Mouse (Mus musculus): ENCODE measurements around the gene Man2a2. TPM values are rescaled to one million over a fixed set of nuclear protein-coding genes. Genes with fewer than 3 reads are reported as not detected.
"Not testable (repeated sequence)": the region's sequence is repeated elsewhere in the genome, so short reads cannot be mapped to it uniquely, and the experiment has no call there.

The Man2a2 gene
- total RNA-seq, 1 experiment = 14.6 TPM

DNA sequence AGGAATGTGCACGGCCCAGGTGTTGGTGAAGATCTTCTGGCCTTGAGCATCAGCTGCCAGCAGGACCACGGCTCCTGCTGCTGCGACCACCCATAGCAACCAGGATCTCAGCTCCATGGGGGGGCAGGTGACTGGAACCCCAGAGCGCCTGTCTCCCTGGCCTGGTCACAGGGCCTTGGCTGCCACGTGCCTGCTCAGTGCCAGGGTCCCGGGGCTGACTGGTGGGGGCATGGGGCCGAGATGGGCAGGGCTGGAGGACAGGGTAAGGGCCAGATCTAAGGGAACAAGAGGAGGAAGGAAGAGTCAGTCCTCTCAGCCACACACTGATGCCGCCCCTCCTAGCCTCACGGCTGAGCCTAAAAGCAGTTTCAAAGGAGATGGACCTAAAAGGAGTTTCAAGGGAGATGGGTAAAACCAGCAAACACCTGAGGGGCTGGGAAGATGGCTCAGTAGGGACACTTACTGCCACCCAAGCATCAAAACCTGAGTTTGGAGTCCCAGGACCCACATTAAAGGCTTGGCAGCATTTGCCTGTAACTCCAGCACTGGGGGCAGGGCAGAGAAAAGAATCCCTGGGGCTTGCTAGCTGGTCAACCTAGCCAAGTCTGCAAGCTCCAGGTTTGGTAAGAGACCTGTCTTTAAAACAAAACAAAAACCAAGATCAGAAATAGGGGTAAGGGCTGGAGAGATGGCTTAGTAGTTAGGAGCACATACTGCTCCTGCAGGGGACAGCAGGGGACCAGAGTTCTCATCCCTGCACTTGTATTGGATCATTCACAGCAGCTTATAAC lies 27.7 kb upstream of the Man2a2 start:
- no peak for DNase-seq (ENCODE audit: low read depth, low spot score)
- no peak for TF ChIP-seq MAFK (IDR thresholded peaks at IDR 0.05; ENCODE audit: insufficient read depth, low read depth, low read length)
- TF ChIP-seq ZNF384 (IDR thresholded peaks at IDR 0.05; ENCODE audit: low read depth, low read length) = no peak
- no peak for TF ChIP-seq CHD2 (IDR thresholded peaks at IDR 0.05; ENCODE audit: low read depth, low read length)
- no peak for TF ChIP-seq ZC3H11A (IDR thresholded peaks at IDR 0.05; ENCODE audit: borderline replicate concordance, low read depth, low read length)
- TF ChIP-seq HCFC1 (IDR thresholded peaks at IDR 0.05; ENCODE audit: borderline replicate concordance, insufficient read depth, low read length) = no peak
- Histone ChIP-seq H3K36me3 (ENCODE audit: control insufficient read depth, insufficient read depth, low read length, poor library complexity, severe bottlenecking) (peaks cover 6% of the 10 kb centered on the region; the same call in 1 of the 2 replicates), H3K9ac (ENCODE audit: insufficient read depth, low read depth, low read length, poor library complexity, severe bottlenecking) (no peak overlapping the region), H3K4me1 (ENCODE audit: control insufficient read depth in 2 of 2, insufficient read depth in 2 of 2, low read length in 2 of 2, poor library complexity in 1 of 2) (peaks cover 0 to 2% of the 10 kb centered on the region in 2 experiments; a peak in 2 of 4 replicates), H3K27ac (ENCODE audit: insufficient read depth, low read depth, low read length, poor library complexity, severe bottlenecking) (no peak overlapping the region), H3K4me3 (ENCODE audit: insufficient read depth in 1 of 2, low read depth in 1 of 2, low read length in 2 of 2, poor library complexity in 1 of 2, severe bottlenecking in 1 of 2) (no peak overlapping the region), H3K9me3 (ENCODE audit: control insufficient read depth, insufficient read depth, low read depth, low read length) (no peaks in the 10 kb centered on the region)
- in situ Hi-C loops (cut with MboI; ENCODE audit: low sequenced_read_pairs in 2 of 2, unreplicated experiment in 2 of 2) = loop anchor here in 1 of 2 experiments (25.0 kb wide), 1 partner anchor 188 kb away; no protein-coding TSS in a partner anchor

DNA sequence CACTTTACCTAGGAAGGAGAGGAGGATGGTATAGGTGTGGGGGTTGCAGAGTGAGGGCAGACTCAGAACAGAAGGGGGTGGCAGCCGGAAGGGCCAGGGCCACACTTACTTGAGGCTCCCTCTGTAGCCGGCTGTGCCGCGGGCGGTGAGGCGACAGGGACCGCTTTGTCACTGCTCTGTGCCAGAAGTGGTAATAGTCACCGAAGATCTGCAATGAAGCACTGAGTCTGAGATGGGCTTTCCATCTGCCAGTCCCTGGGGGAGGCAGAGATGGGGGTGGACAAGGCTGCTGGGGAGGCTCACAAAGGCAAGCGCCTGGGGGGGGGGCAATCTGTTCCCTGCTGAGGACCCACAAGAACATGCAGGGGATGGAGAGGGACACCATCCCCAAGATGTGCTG lies 26.8 kb upstream of the Man2a2 start:
- no peaks in the 10 kb centered on the region for H3K9me3 ChIP-seq (ENCODE audit: control insufficient read depth, insufficient read depth, low read depth, low read length)
- no peak overlapping the region for H3K27ac ChIP-seq (ENCODE audit: insufficient read depth, low read depth, low read length, poor library complexity, severe bottlenecking)
- H3K4me3 ChIP-seq (ENCODE audit: insufficient read depth in 1 of 2, low read depth in 1 of 2, low read length in 2 of 2, poor library complexity in 1 of 2, severe bottlenecking in 1 of 2) = no peak overlapping the region
- no peak overlapping the region for H3K9ac ChIP-seq (ENCODE audit: insufficient read depth, low read depth, low read length, poor library complexity, severe bottlenecking)
- in situ Hi-C loops (cut with MboI; ENCODE audit: low sequenced_read_pairs in 2 of 2, unreplicated experiment in 2 of 2) = loop anchor here in 1 of 2 experiments (25.0 kb wide), 1 partner anchor 189 kb away; no protein-coding TSS in a partner anchor
- peaks cover 0 to 2% of the 10 kb centered on the region in 2 experiments; a peak in 2 of 4 replicates for H3K4me1 ChIP-seq (ENCODE audit: control insufficient read depth in 2 of 2, insufficient read depth in 2 of 2, low read length in 2 of 2, poor library complexity in 1 of 2)
- TF ChIP-seq MAFK (IDR thresholded peaks at IDR 0.05; ENCODE audit: insufficient read depth, low read depth, low read length) (no peak), ZC3H11A (IDR thresholded peaks at IDR 0.05; ENCODE audit: borderline replicate concordance, low read depth, low read length) (no peak)
- H3K36me3 ChIP-seq (ENCODE audit: control insufficient read depth, insufficient read depth, low read length, poor library complexity, severe bottlenecking) = peaks cover 10% of the 10 kb centered on the region; the same call in 1 of the 2 replicates
- no peak for DNase-seq (ENCODE audit: low read depth, low spot score)

DNA sequence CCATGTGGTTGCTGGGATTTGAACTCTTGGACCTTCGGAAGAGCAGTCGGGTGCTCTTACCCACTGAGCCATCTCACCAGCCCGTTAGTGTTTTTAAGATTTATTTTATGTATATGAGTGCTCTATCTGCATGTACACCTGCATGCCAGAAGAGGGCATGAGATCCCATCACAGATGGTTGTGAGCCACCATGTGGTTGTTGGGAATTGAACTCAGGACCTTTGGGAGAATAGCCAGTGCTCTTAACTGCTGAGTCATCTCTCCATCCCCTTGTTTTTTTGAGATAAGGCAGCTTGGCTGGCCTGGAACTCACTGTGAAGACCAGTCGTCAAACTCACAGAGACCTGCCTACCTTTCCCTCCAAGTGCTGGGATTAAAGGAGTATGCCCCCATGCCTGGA lies 25.3 kb upstream of the Man2a2 start:
- H3K4me1 ChIP-seq (ENCODE audit: control insufficient read depth in 2 of 2, insufficient read depth in 2 of 2, low read length in 2 of 2, poor library complexity in 1 of 2); H3K27ac ChIP-seq (ENCODE audit: insufficient read depth, low read depth, low read length, poor library complexity, severe bottlenecking); H3K9ac ChIP-seq (ENCODE audit: insufficient read depth, low read depth, low read length, poor library complexity, severe bottlenecking); DNase-seq (ENCODE audit: low read depth, low spot score); H3K4me3 ChIP-seq (ENCODE audit: insufficient read depth in 1 of 2, low read depth in 1 of 2, low read length in 2 of 2, poor library complexity in 1 of 2, severe bottlenecking in 1 of 2); H3K9me3 ChIP-seq (ENCODE audit: control insufficient read depth, insufficient read depth, low read depth, low read length): not testable (repeated sequence)
- peak; percentile 55 for TF ChIP-seq MAFK (IDR thresholded peaks at IDR 0.05; ENCODE audit: insufficient read depth, low read depth, low read length)
- in situ Hi-C loops (cut with MboI; ENCODE audit: low sequenced_read_pairs in 2 of 2, unreplicated experiment in 2 of 2) = loop anchor here in 1 of 2 experiments (25.0 kb wide), 1 partner anchor 191 kb away; no protein-coding TSS in a partner anchor
- H3K36me3 ChIP-seq (ENCODE audit: control insufficient read depth, insufficient read depth, low read length, poor library complexity, severe bottlenecking) = peaks cover 16% of the 10 kb centered on the region; the same call in 1 of the 2 replicates

DNA sequence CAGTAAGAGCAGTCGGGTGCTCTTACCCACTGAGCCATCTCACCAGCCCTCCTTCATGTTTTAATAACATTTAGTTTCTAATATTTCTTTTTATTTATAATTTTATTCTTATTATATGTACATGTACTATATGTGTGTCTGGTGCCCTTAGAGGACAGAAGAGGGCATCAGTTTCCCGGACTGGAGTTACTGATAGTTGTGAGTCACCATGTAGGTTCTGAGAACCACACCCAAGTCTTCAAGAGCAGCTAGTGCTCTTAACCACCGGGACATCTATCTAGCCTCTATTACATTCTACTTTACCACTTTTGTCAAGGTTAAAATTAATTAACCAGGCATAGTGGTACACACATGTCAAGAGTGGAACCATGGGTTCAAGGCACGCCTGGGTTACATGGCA lies 23.4 kb upstream of the Man2a2 start:
- TF ChIP-seq ZC3H11A (IDR thresholded peaks at IDR 0.05; ENCODE audit: borderline replicate concordance, low read depth, low read length) (no peak), CHD2 (IDR thresholded peaks at IDR 0.05; ENCODE audit: low read depth, low read length) (no peak), MAFK (IDR thresholded peaks at IDR 0.05; ENCODE audit: insufficient read depth, low read depth, low read length) (no peak), ZNF384 (IDR thresholded peaks at IDR 0.05; ENCODE audit: low read depth, low read length) (no peak), HCFC1 (IDR thresholded peaks at IDR 0.05; ENCODE audit: borderline replicate concordance, insufficient read depth, low read length) (no peak)
- no peak overlapping the region for H3K9ac ChIP-seq (ENCODE audit: insufficient read depth, low read depth, low read length, poor library complexity, severe bottlenecking)
- H3K9me3 ChIP-seq (ENCODE audit: control insufficient read depth, insufficient read depth, low read depth, low read length) = no peaks in the 10 kb centered on the region
- H3K4me1 ChIP-seq (ENCODE audit: control insufficient read depth in 2 of 2, insufficient read depth in 2 of 2, low read length in 2 of 2, poor library complexity in 1 of 2) = no peaks in the 10 kb centered on the region; a peak in 1 of 4 replicates
- peaks cover 16% of the 10 kb centered on the region; the same call in 1 of the 2 replicates for H3K36me3 ChIP-seq (ENCODE audit: control insufficient read depth, insufficient read depth, low read length, poor library complexity, severe bottlenecking)
- H3K27ac ChIP-seq (ENCODE audit: insufficient read depth, low read depth, low read length, poor library complexity, severe bottlenecking) = no peak overlapping the region
- DNase-seq (ENCODE audit: low read depth, low spot score) = no peak
- H3K4me3 ChIP-seq (ENCODE audit: insufficient read depth in 1 of 2, low read depth in 1 of 2, low read length in 2 of 2, poor library complexity in 1 of 2, severe bottlenecking in 1 of 2) = no peak overlapping the region
- in situ Hi-C loops (cut with MboI; ENCODE audit: low sequenced_read_pairs in 2 of 2, unreplicated experiment in 2 of 2) = loop anchor here in 1 of 2 experiments (25.0 kb wide), 1 partner anchor 193 kb away; no protein-coding TSS in a partner anchor

Data from ES-E14 (cell line).